Mouse (Mus musculus) lung, postnatal 4 days (tissue): ENCODE data around the gene Apbb2.

Source experiments
- DNase-seq, 2 experiments: peaks; one replicate each; pipeline ENCODE4 v3.0.0; 2021

Gene Apbb2

DNA sequence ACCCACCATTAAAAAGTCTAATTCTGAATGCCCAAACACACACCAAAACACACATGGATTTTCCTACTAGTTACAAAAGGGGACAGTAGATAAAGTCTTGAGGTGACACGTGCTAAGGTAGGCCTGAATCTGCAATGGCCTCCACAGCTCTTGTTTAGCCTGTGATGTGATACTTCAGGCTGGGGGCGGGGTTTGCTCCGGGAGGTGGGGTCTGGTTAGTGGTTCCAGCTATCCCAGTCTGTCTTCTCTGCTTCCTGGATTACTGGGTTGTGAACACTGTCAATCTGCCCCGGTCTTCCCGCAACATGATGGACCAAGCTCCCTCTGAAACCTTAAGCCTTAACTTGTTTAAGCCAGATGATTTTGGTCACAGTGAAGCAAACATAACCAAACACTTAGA, 210.0 kb downstream of the Apbb2 start:
- DNase-seq = no peak

DNA sequence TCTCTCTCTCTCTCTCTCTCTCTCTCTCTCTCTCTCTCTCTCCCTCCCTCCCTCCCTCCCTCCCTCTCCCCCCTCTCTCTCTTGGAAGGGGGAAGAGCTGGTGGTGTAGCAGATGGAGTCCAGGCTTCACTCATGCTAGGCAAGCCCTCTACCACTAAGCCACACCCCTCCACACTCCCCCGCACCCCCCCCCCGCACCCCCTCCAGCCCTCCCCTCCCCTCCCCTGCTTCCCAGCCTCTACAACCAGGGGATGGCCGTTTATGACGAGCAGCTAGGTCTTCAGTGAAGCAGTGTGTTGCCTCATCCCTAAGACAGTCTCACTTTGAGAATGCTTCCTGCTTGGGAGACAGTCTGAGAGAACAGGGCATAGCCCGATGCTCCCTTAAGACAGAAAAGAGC, 210.6 kb downstream of the Apbb2 start:
- no peak for DNase-seq

DNA sequence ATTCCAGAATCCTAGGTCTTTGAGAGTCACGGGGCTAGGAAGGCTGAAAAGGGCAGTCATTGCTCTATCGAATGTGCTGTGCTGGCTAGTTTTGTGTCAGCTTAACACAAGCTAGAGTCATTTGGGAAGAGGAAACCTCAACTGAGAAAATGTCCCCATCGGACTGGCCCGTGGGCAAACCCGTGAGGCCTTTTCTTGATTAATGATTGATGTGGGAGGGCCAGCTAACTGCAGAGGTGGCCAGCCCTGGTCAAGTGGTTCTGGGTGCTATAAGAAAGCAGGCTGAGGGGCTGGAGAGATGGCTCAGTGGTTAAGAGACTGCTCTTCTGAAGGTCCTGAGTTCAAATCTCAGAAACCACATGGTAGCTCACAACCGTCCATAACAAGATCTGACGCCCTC, 212.2 kb downstream of the Apbb2 start:
- DNase-seq = no peak

DNA sequence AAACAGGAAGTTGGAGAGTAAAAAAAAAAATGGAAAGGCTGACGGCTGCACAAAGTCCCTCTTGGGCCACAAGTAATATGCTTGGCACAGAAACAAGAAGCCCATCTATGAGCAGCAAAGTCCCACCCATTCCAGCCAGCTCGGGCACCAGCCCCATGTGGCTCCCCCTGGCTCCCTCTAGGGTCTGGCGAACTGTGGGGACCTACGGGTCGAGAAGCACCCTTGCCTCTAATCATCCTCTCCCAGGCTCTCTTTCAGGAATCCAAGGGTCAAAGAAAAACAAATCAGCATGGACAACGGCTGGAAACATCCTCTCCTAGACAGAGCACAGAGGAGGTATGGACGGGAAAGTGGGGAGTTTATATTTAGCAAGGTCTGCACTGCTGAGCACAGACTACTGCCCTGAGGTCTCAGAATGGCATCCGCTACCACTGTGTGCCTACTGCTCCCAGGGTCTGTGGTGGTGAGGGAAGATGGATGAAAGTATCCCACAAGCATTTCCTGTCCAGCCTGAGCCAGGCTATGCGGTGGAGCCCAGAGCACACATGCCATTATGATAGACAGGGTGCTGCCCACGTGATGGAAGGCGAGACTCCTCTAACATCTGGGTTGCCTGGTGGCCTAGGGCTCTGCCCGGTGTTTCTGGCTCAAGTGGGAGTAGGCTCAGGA, 212.7 kb downstream of the Apbb2 start:
- DNase-seq = peak in 1 of 2 experiments; percentile 40

DNA sequence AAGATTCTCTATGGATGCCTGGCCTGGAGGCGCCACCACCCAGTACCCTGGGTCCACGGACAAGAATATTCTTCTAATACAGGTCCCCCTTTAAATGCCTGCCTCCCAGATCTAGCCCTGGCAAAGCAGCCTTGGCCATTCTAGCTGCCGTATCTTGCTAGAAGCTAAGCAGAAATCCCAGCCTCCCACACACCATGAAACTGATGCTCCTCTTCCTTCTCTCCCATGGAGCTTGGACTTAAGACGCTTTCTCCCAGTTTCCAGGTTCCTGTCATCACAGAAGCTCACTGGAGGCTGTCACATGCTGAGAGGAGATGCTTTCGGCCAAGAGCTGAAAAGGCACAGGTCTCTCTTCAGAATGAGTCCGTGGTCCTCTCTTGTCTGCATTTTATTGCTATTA, 213.3 kb downstream of the Apbb2 start:
- DNase-seq = no peak

DNA sequence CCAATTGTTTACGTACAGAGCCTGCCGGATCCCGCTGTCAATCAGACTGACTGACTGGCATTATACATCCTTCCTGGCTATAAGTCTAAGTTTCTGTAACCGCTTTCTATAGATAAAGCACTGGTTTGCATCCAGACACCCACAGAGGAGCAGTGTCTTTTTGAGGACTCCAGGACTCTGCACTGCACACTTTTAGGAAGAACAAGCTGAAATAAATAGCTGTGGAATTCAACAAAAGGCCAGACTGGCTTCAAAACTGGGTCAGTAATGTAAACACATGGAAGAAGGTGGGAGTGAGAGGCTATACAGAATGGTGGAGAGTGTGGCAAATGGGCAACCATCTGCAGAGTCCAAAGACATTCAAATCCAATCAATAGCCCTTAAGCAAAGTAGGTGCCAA, 218.0 kb downstream of the Apbb2 start:
- no peak for DNase-seq

DNA sequence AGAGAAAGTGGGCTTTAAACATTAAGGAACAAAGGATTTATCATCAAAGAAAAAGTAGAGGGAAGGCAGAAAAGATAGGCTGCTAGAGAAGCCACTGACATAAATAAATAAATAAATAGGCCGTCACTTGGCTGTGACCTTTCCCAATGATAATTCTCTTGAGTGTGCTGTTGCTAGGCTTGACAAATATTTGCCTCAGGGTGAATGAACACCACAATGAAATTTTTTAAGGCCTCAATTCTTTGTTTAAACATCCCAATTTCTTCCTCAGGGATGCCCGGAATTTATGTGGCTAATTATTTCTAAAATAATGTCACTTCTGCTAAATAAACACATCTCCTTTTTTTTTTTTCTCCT, 219.3 kb downstream of the Apbb2 start:
- DNase-seq = no peak

DNA sequence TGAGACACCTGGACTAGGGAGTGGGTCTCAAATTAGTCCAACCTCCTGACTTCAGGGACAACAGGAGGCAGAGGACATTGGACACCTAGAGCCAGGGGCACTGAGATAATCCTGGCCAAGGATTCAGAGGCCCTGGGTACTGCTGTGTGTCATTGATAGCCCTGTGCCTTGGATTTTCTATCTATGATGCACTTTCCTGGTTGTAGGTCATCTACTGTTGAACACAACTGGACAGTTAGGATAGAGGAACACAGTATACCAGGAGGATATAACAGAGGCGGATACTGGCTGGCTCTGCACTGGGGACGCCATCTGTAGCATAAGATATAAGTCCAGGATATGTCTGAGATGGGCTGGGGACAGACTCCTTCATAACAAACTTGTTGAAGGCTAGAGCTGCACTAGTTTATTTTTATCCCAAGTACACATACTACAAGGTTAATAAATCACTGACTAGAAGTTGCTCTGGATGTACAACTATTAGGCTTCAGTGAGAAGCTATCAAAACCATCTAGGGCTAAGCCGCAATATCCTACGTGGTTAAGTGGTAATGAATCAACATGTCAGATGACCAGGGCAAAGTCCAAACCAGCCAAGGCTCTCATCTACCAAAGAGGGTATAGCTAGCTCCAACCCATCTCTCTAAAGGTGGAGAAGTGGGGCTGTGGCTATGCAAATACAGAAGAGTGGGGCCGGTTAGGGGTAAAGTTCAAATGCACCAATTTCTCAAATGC, 219.9 kb downstream of the Apbb2 start:
- no peak for DNase-seq

DNA sequence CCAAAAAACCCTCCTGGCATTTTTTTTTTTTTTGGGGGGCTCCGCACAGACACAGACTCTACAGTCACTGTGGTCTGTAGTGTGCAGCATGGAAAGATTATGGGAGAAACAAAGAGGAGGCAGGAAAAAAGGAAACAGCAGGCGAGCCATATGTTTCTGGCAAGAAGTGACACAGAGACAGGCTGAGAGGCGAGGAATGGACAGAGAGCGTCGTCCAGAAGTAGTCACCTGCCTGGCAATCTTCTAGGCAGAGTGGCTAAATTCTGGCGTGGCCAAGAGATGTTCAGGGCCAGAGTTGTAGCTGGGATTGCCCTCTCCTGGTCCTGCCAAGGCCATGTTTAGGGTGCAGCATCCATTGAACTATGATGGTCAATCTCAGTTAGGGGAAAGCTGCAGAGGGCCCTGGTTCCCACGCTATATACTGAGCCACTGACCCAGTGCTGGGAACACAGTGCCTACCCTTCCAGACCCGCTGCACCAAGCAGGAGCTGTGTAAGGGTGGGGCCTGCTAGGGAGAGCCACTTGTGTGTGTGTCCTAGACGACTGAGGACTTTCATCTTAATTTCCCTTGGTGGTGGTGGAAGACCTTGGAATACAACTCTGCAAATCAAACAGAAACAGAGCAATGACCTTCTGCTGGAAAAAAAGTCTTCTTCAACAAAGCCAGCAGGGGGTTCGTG, 224.7 kb downstream of the Apbb2 start:
- no peak for DNase-seq

DNA sequence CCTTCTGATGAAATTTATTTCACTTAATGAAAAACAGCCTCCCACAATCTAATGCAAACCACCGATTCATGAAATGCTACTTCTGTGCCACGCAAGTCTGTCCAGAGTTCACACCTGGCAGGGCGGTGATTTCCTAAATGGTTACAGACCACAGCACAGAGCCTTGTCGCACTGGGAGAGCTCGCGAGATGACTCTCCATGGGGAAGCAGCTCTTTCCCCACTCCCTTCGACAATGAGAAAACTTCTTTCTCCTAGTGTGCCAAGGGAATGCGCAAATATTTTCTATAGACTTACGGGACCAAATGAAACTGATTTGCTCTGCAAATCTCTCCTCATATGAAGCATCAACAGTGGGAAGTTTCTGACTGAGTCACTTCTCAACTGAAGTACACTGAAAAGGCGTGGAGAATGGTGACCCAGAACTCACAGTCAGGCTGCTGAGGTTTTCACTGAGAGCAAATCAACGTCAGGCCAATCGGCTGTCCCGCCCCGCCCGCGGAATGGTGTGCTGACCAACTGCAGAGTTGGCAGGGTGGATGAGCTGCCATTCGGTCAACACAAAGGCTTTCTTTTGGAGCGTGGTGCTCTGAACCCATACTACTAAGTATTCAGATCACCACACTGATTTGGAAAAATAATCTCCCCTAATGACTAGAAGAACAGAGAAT, 225.6 kb downstream of the Apbb2 start:
- no peak for DNase-seq

DNA sequence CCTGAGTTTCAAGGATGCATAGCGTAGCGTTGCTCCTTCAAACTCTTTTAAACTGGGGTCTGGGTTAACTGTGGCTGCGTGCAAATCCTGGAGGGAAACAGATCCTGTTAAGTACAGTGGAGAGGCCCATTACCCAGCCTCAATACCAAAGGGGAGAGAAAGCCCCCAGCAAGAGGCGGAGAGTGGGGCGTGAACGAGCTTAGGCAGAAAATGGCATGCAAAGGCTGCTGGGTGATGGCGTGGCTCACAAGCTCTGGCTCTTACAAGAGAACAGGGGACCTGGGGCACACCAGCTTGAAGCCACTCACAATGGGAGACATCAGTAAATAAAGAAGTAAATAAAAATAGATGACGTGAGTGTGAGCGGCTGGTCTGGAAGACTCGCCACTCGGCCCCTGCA, 226.8 kb downstream of the Apbb2 start:
- no peak for DNase-seq

DNA sequence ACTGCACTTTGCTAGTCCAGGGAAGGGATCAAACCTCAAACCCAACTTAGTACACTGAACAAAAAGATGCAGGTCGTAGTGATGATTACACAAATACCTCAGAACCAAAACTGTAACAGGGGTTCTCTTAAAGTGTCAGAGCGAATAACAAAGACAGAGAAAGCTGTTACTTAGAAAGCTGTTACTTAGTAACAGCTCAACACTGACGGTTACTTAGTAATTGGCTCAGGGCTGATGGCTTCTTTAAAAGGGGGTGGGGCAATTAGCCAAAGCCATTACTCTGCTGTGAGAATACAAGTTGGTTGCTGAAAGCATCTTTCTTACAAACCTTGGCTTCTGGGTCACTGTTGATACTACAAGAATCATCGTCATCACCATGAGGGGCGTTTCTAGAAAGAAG, 227.3 kb downstream of the Apbb2 start:
- DNase-seq = no peak

DNA sequence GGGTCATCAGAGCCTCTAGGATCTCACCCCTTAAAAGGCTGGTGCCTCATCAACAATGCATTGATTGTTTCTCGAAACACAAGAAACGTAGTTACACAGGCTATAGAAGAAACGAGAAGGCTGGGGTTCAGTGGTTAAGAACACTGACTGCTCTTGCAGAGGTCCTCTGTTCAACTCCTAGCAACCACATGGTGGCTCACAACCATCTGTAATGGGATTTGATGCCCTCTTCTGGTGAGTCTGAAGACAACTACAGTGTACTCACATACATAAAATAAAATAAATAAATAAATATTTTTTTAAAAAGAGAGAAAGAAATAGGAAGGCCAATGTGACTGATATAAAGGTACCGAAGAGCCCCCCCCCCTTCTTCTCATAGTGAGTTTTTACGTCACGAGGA, 228.0 kb downstream of the Apbb2 start:
- DNase-seq = no peak

DNA sequence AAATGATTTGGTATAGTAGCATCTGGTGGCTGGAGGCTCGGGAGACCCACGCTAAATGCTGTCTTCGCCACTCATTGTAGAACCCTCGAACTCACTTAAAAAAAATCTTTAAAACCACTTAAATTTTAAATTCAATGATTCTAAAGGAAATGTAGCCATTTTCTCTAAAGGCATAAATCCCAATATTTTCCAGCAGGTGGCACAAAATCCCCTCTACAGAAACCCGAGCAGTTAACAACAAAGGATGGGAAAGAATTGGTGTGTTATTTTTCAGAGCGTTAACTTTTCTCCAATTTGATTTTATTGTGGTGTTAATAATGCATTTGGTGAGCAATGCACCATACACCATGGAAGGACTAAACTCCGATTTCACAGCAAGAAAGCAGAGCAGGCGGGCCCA, 231.1 kb downstream of the Apbb2 start:
- no peak for DNase-seq

DNA sequence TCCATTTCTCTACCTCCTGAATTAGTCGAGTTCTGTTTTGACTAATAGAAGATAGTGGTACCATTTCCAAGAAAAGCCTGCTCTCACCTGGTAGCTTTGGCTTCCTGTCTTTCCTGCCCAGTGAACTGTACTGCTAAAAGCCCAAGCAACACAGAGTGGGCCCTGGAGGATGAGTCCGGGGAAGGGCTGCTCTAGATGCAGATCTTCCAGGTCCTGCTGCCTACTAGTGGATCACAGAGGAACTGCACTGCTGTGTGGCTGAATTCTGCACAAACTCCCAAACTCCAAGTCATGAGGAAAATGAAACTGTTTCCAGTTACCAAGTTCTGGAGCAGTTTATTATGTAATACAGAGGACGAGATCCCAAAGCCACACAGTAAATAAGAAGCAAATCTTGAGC, 232.9 kb downstream of the Apbb2 start:
- peak; percentile 47 to 69 for DNase-seq

DNA sequence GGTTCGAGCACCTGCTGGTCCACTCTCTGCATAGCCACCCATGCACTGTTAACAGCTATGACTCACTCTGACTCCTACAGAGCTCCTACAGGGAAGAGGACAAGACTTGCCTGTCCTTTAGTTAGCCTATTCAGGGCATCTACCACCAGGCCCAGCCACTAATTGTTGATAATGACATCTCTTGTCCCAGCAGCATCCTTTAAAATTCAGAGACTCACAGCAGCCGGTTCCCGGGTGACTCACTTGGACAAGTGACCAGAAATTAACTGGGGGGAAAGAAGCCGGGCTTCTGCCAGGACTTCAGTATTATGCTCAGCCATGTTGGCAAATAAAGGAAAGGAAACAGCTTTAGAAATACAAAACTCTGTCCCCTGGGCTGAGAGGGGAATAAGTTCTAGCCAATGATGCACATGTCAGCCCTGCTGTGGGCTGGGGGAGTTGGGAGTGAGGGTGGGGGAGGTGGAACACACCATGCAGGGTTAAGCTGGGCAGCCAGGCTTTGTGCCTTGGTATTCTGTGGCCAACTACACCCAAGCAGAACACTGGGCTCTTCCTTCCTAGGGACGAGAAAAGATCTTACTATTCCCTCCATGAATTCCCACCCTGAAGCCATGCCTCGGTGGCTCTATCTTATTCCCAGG, 233.7 kb downstream of the Apbb2 start:
- DNase-seq = no peak

DNA sequence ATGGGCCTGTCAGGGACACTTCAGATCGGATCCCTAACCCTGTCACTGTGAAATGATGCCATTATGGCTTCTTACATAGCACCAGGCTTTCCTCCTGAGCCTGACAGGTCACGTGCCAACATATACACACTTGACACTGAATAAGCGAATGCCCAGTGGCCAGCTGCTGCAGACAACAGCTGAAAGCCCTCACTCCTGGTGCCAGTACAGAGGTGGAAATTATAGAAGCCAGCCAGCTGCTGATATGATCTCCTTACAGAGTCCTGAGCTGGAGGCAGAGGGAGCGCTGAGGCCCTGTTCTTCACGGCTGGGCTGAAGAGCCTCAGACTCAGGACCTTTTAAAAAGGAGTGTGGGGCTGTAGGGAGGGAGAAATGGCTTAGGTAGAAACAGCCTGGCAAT, 234.5 kb downstream of the Apbb2 start:
- DNase-seq = no peak

DNA sequence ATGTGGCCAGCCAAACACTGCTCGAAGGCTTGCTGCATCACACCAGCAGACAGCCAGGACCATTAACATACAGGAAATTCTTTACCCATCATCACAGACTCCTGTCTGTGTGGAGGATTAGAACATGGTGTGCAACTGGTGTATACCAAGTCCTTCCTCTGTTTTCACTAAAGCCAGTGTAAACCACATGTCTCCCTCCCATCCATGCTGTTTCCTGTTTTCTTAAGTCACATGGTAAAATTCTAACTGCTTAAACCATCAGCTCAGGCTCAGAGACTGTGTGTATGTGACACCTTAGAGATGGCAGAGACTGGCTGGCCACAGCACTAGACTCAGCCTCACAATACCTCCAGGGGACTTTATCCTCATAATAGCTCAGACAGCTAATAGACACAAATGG, 236.5 kb downstream of the Apbb2 start:
- DNase-seq = no peak

DNA sequence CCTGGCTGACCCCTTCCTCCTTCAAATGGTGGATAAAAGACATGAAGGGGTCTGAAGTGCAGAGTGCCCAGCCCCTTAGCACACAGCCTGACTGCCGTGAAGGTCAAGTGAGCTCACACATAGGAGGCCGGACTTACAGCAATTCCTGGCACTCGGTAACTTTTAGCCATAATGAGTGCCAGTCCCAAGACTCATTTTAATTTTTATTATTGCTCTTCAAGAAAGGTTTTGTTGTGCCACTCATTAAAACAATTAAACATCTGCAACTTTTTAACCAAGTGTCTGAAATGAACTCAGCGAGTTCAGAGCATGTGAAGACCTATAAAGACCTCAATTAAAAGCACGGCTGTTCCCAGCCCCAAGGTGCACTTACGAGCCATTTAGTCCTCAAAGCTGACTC, 239.6 kb downstream of the Apbb2 start:
- DNase-seq = no peak

DNA sequence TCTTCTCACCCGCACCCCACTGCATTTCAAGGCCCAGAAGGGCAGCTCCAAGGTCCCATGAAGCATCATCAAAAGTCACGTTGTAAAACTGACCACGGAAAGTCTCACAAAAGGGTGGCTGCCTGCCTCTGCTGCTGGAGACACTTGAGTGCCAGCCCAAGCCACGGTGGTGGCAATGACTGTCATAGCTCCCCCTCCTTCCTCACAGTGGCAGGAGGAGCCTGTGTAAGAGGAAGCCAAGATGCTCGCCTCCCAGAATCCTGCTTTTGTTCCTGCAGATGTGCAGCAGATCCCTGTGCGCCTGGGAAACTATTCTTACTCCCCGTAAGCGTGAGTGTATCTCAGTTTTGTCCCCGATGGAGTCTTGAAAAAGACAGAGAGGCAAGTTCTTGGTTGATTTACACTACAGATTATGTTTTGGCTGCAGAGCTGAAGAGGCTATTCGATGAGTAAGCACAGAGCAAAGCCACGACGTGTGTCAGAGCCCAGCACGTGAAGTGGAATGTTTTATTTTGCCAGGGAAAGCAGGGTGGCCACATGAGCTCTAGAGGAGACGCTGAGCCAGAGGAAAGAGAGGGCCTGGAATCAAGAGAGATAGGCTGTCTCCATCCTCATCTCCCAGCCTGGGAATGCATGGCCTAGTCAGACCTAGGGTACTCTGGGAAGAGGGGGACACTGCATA, 241.9 kb downstream of the Apbb2 start:
- DNase-seq = no peak

DNA sequence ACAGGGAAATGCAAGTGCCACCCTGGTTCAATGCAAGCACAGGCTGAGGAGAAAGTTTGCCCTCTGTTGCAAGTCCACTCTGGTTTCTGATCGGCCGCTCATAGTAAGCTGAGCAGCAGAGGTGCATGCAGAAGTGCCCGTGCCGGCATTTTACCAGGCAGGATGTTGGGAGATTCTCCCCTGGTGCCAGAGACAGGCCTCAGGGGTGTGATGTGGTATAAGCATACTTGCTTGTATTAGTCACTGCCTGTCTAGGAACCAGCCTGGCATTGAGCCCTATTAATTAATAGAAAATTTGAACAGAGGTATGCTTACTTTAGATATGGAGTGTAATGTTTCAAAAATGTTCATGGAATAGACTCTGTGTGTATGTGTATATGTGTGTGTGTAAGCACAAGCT, 244.2 kb downstream of the Apbb2 start:
- no peak for DNase-seq

DNA sequence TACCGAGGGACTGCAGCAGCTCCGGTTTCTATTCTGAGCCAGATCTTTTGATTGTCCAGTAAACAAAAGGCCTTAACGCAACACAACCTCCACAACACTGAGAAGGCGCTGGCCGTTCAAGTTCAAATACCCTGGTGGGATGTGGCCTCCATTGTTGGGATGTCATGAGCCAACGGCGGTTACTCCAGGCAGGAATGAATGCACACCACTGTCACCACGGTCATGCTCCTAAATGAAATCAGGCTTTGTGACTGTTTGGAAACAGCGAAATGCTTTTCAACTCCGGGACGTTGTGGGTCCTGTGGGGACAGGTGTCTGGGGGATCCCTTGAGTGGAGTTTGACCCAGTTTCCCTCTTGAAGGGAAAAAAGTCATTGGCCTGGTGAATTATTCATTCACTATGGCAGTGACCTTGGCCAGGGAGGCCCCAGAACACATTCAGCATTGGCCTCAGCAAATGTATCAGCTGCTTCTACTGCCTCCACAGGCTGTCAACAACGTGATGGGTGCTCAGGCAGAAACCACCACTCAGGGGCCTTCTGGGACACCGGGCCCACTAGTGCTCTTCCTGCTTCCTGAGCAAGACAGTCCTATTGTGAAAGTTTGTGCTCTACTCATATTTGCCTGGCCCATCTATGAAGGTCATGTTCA, 244.9 kb downstream of the Apbb2 start:
- DNase-seq = no peak
